Mouse (Mus musculus): ENCODE measurements around the gene Prokr2. TPM values are rescaled to one million over a fixed set of nuclear protein-coding genes. Genes with fewer than 3 reads are reported as not detected.

Prokr2 gene
- total RNA-seq (2021): 1 to 10 TPM; 2.3 to 2.4 TPM
- long read RNA-seq, experiment 1, partial matches to known transcripts: 1 of 1 reads
- long read RNA-seq, experiment 1, other reads (novel, unspliced or antisense): 0 of 1 reads
- long read RNA-seq, experiment 2, full-length matches to known transcripts: 3 of 3 reads
- long read RNA-seq, experiment 2, partial matches to known transcripts: 0 of 3 reads
- long read RNA-seq, experiment 2, other reads (novel, unspliced or antisense): 0 of 3 reads

DNA sequence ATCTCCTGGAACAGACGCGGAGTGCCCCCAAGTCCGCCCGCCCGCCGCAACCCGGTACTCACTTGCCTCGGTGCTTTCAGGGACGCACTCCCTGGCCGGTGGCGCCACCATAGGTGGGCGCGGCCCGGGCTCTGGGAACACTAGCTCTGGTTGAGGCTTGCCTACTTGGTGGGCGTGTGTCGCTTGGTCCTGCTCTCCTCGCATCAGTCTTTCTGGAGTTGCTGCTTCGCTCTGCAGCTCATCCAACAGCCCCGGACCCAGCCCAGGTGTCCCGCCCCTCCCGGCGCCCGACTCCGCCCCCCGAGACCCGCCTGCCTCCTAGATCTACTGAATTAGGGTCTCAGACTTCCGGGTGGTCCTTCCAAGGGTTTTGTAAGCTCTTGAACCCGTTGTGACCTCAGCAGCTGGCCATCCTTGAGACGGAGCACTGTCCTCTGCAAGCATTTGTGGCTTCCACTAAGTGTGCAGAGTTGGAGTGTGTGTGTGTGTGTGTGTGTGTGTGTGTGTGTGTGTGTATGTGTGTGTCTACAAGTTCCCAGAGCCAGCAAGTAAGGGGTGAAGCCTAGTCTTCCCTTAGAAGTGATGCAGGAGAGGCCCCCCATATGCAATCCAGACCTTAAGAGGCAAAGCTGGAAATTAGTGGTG, at the start of gene Prokr2:
Gene Prokr2 (minus strand): TSS at position 254 of the 645 bp plus-strand sequence.
- DNase-seq (ENCODE audit: extremely low spot score in 1 of 2, low spot score in 2 of 2): peak in 1 of 2 experiments; percentile 16
- Histone ChIP-seq H3K27ac (no peak within 1 kb of the TSS), H3K4me3 (peak within 1 kb of the TSS; percentile 45)
- no peak for TF ChIP-seq CTCF (IDR thresholded peaks at IDR 0.05)
- intact Hi-C loops (cut with DNase I): loop anchor here (5.0 kb wide), 1 partner anchor 63 kb away; no protein-coding TSS in a partner anchor

DNA sequence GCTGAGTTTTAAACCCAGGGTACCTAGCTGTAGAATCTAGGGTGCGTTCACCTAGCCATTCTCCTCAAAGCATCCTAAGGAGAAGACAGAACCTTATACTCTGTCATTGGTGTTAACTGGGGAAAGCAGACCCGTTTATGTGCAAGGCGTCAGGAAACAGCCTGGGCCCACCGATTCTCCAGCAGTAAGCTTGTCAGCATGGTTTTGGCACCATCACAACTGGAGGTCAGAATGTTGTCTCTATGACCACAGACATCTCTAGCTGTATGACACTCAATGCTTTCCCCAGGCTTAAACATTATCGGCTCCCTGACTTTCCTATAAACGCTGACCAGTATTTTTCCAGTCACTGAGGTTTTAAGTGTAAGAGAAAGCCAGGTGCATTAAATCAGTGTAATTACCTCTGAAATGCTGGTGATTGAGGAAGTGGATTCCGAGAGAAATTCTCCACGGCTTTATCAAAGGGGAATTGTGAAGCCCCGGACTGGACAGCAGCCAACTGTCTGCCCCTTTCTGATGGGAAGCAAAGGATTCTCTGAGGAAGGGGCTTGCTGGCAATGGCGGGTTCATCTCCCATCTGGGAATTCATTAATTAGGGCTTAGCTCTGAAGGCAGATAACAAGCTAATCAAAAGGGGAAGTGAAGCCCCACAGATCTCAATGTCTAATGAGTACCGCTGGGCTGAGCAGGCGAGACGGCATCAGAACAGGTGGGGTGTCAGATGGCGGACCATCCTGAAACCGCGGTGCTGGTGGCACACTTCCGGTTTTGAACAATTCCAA, 42.1 kb upstream of the Prokr2 start:
- intact Hi-C loops (cut with DNase I): no loop called here
- no peak for TF ChIP-seq CTCF (IDR thresholded peaks at IDR 0.05)
- H3K4me3 ChIP-seq: no peak overlapping the region

DNA sequence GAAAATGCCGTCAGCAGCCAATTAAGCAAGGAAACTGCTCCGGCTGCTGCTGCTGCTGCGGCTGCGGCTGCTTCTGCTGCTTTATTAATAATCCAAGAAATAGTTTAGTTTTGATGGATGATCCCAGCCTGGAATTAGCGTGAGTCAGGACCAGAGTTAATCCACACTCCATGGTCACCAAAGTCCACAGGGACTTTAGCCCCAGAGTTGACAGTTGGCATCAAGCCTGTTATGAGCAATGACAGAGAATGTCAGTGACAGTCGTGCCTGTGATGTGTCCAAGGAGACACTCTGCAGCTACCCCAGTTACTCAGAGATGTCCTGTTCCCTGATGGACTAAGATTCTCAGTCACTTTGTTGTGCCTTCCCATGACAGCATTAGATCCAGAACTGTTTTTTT, 40.3 kb upstream of the Prokr2 start:
- no peak for TF ChIP-seq CTCF (IDR thresholded peaks at IDR 0.05)
- Histone ChIP-seq H3K27ac (no peak overlapping the region), H3K4me3 (no peak overlapping the region)
- DNase-seq (ENCODE audit: extremely low spot score in 1 of 2, low spot score in 2 of 2): no peak
- intact Hi-C loops (cut with DNase I): no loop called here

More for the DNA sequence above, 42.1 kb upstream of the Prokr2 start:
- H3K27ac ChIP-seq: no peak overlapping the region
- no peak for DNase-seq (ENCODE audit: extremely low spot score in 1 of 2, low spot score in 2 of 2)

DNA sequence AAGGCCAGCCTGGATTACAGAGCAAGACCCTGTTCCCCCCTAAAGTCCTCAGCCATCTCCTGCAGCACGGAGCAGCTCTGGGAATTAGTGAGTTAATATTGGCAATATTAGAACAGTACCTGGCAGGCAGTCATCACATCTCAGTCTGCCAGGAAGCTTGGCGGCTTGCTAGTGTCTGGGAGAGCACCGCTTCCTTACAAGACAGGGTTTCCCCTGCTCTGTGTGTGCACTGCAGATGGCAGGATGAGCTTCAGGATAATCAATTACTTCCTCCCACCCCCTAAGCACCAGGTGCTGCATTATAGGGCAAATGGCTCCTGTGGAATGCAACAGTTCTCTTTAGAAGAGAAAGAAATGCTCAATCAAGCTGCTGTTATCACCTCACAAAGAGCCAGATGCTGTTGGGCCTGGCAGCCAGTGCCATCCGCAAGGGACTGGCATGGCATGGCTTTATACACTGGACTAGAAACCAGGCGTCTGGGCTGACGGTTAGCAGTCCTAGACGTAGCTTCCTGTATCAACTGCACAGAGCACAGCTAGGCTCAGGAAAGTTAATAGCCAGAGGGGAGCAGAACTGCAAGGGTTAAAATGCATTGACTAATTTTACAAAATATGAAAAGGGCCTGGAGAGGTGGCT, 38.3 kb upstream of the Prokr2 start:
- intact Hi-C loops (cut with DNase I): no loop called here
- H3K4me3 ChIP-seq: no peak overlapping the region
- no peak for TF ChIP-seq CTCF (IDR thresholded peaks at IDR 0.05)
- H3K27ac ChIP-seq: no peak overlapping the region
- DNase-seq (ENCODE audit: extremely low spot score in 1 of 2, low spot score in 2 of 2): no peak

DNA sequence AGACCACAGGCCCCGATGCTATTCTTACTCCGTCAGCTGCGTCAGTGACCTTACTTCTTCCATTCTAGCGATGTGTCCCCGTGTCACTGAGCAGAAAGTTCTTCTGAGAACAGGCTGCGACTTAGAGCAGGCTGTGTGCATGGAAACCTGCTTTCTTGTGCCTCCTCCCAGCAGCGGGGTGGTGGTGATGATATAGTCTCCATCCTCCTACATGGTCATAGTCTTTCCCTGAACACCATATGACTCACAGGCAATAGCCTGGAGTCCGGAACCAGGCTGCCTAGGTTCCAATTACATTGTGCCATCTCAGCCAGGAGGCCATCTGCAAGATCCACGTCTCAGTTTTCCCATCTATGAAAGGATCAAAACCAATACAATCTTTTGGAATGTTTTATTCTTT, 37.6 kb upstream of the Prokr2 start:
- Histone ChIP-seq H3K4me3 (no peak overlapping the region), H3K27ac (no peak overlapping the region)
- no peak for TF ChIP-seq CTCF (IDR thresholded peaks at IDR 0.05)
- DNase-seq (ENCODE audit: extremely low spot score in 1 of 2, low spot score in 2 of 2): no peak
- intact Hi-C loops (cut with DNase I): no loop called here

DNA sequence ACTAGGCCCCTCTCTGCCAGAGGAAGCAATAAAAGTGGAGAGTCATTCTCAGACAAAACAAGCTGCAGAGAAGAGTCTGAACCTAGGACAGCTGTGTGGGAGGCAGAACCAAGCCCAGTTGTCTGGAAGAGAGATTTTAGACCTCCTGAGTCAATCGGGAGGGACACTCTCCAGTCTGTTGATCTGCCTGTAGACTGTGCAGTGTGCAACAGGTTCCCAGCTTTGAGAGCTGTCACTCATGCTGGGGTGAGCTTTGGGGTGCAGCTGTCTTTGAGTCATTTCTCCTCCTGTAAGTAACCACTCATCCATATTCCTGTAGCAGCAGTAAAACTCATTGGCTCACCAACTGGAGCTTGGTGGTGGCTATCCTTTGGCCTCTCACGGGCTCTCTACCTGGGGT, 33.2 kb upstream of the Prokr2 start:
- H3K4me3 ChIP-seq: no peak overlapping the region
- no peak for TF ChIP-seq CTCF (IDR thresholded peaks at IDR 0.05)
- intact Hi-C loops (cut with DNase I): no loop called here
- DNase-seq (ENCODE audit: extremely low spot score in 1 of 2, low spot score in 2 of 2): no peak
- no peak overlapping the region for H3K27ac ChIP-seq

DNA sequence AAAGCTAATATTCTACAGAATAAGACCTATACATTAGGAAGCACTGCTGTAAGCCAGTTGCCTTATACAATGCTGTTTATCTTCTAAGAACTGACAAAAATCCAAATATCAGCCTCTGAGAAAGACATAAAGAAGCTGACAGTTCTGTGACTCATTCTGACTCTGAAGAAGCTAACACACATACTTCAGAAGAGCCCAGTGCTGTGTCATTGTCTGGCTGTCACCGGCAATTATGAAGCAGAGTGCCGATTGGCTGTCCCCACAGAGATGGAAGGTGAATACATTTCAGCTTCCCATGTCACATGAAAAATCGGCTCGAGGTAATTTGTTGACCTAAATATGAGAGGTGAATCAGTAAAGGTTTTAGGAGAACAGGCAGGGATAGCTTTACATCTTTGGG, 24.9 kb upstream of the Prokr2 start:
- intact Hi-C loops (cut with DNase I): no loop called here
- no peak for DNase-seq (ENCODE audit: extremely low spot score in 1 of 2, low spot score in 2 of 2)
- Histone ChIP-seq H3K27ac (no peak overlapping the region), H3K4me3 (no peak overlapping the region)
- TF ChIP-seq CTCF (IDR thresholded peaks at IDR 0.05): no peak

DNA sequence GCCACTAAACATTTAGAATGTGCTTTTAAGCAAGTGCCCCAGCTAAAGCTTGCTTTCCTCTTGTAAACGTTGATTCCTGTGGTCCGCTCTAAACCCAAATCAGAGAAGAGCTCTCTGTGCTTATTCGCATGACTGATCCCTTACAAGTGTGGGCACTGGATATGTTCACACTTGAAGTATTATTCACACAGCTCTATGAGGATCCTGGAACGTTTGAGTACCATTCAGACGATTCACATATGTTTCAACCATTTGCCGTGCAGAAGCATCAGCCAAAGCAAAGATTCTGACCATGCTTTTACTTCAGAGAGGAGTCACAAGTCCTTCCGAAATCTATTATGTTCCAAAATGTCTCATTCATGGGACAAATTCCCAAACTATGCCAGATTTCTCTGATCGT, 12.9 kb upstream of the Prokr2 start:
- DNase-seq (ENCODE audit: extremely low spot score in 1 of 2, low spot score in 2 of 2): no peak

DNA sequence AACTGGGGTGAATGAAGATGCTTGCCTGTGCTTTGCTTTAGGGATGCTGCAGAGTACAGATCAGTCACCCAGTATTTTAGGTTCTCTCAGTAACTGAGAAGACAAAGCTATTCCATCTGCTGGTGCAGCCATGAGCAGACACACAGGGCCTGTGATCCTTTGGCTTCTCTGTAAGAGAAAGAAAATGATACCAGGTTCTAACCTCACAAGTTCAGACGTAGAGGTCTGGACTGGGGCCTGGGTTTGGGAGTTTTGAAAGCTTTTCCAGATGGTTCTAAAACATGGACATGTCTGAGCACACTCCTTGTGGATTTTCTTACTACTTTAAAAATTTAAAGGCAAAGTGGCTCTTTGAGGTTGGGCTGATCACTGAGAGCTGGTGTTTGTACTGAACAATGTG, 10.5 kb upstream of the Prokr2 start:
- no peak for DNase-seq (ENCODE audit: extremely low spot score in 1 of 2, low spot score in 2 of 2)
- no peak overlapping the region for H3K27ac ChIP-seq
- intact Hi-C loops (cut with DNase I): no loop called here
- H3K4me3 ChIP-seq: no peak overlapping the region
- no peak for TF ChIP-seq CTCF (IDR thresholded peaks at IDR 0.05)

More for the DNA sequence above, 12.9 kb upstream of the Prokr2 start:
- no peak for TF ChIP-seq CTCF (IDR thresholded peaks at IDR 0.05)
- Histone ChIP-seq H3K27ac (no peak overlapping the region), H3K4me3 (no peak overlapping the region)
- intact Hi-C loops (cut with DNase I): no loop called here

DNA sequence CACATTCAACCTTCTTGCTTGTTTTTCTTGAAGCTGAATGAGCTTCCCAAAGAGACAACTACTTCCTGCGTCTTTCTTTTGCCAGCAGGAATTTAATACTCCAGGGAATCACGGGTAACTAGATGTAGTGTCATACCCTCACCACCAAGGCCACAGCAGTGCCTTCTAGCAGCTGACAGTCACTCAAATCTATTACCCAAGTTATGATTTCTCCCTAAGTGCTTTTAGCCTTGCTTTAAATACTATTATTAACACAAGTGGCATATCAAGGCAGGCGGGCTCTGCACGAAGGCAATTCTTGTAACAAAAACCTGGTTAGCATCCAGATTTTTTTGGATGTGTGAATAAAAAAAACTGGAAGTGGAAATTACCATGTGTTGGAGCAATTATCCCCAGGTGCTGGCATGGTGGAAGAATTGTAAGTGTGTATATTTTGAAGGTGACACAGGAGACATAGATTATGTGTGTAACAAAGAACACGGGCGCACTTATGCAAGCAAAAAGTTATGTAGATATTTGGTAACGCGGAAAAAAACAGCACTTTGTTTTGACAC, 5.4 kb upstream of the Prokr2 start:
- Histone ChIP-seq H3K27ac (no peak overlapping the region), H3K4me3 (no peak overlapping the region)
- intact Hi-C loops (cut with DNase I): no loop called here
- TF ChIP-seq CTCF (IDR thresholded peaks at IDR 0.05): no peak
- no peak for DNase-seq (ENCODE audit: extremely low spot score in 1 of 2, low spot score in 2 of 2)

DNA sequence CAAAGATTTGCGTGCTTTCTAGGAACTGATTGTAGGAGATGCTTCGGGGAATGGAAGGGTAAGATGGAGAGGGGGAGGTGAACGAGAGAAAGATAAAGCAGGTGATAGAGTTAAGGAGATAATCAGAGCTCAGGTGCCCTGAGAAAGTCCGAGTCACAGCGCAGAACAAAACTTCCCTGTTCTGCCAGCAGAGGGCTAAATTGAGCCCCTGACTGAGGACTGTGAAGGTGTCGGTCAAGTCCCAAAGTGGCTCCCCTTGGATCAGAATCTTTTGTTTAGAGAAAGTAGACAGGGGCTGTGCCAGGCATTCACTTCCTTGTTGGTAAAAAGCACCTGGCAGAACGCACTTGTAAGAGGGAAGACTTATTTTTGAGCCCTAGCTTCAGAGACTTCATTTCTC, 4.3 kb upstream of the Prokr2 start:
- Histone ChIP-seq H3K4me3 (no peak overlapping the region), H3K27ac (no peak overlapping the region)
- peak; percentile 60 for TF ChIP-seq CTCF (IDR thresholded peaks at IDR 0.05)
- intact Hi-C loops (cut with DNase I): loop anchor here (5.0 kb wide), 1 partner anchor 67 kb away; no protein-coding TSS in a partner anchor
- peak in 1 of 2 experiments; percentile 22 for DNase-seq (ENCODE audit: extremely low spot score in 1 of 2, low spot score in 2 of 2)
